Mouse (Mus musculus) CH12.LX (cell line): ENCODE data around the gene Cnot8. TPM values are rescaled to one million over a fixed set of nuclear protein-coding genes. Genes with fewer than 3 reads are reported as not detected.
A peak's percentile ranks its signal among the peaks of the same experiment; 100 is the strongest.

Source experiments
- DNase-seq: peaks from one replicate; pipeline ENCODE4 v3.0.0-alpha.2; 2013; ENCODE audit errors: extremely low read depth
- H3K27ac ChIP-seq: 2 replicates; pipeline ENCODE4 v1.5.1; 2012; ENCODE audit warnings: low read depth, mild to moderate bottlenecking, control low read depth, moderate library complexity; ENCODE audit not compliant: insufficient read depth
- H3K27me3 ChIP-seq: replicated peaks from 2 replicates; pipeline ENCODE3; 2012; ENCODE audit warnings: inconsistent platforms
- H3K36me3 ChIP-seq, 2 experiments: replicated peaks in 1 of 2; 2 replicates each; pipeline versions ENCODE3 to v1.6.1; 2012; ENCODE audit warnings: inconsistent platforms in 1 of 2, low read length in 1 of 2, mild to moderate bottlenecking in 1 of 2, mixed read lengths in 1 of 2, moderate library complexity in 1 of 2; ENCODE audit not compliant: control insufficient read depth in 1 of 2, insufficient read depth in 1 of 2
- H3K4me1 ChIP-seq, 2 experiments: 2 replicates each; pipeline ENCODE4 v1.6.1; 2012; ENCODE audit warnings: inconsistent platforms in 1 of 2, moderate library complexity in 1 of 2; ENCODE audit not compliant: insufficient read depth in 2 of 2, control insufficient read depth in 1 of 2
- H3K4me2 ChIP-seq: 2 replicates; pipeline ENCODE4 v1.6.1; 2012; ENCODE audit warnings: low read depth, mild to moderate bottlenecking, control low read depth; ENCODE audit not compliant: poor library complexity, insufficient read depth, severe bottlenecking
- H3K4me3 ChIP-seq, 3 experiments: fragments of 150-350 bp in 1 of 3; sonication (generic) in 1 of 3; replicated peaks in 1 of 3; 2 replicates each; pipeline versions ENCODE3 to v1.5.1; 2011 to 2012; ENCODE audit warnings: low read depth in 2 of 3, low read length in 2 of 3, mild to moderate bottlenecking in 2 of 3, moderate library complexity in 2 of 3, control low read depth in 1 of 3, improper control_type of control experiment in 1 of 3, inconsistent platforms in 1 of 3, mixed read lengths in 1 of 3; ENCODE audit not compliant: poor library complexity in 1 of 3
- H3K79me2 ChIP-seq: replicated peaks from 2 replicates; pipeline ENCODE4 v1.6.1; 2012; ENCODE audit warnings: mild to moderate bottlenecking, moderate library complexity; ENCODE audit not compliant: control insufficient read depth, poor library complexity, insufficient read depth, severe bottlenecking; ENCODE audit errors: extremely low read depth
- H3K9ac ChIP-seq: 2 replicates; pipeline ENCODE4 v1.6.1; 2012; ENCODE audit warnings: low read depth, mild to moderate bottlenecking, control low read depth, moderate library complexity; ENCODE audit not compliant: insufficient read depth
- H3K9me3 ChIP-seq: replicated peaks from 2 replicates; pipeline ENCODE3; 2012; ENCODE audit warnings: low read length, inconsistent platforms, mixed read lengths
- BHLHE40 ChIP-seq: IDR thresholded peaks from 2 replicates; pipeline ENCODE4 v1.6.1; 2011; ENCODE audit warnings: mild to moderate bottlenecking, low read depth, low read length, improper control_type of control experiment
- CHD1 ChIP-seq: IDR thresholded peaks from 2 replicates; pipeline ENCODE4 v1.6.1; 2012; ENCODE audit warnings: low read depth, low read length, improper control_type of control experiment, inconsistent platforms
- CHD2 ChIP-seq: IDR thresholded peaks from 2 replicates; pipeline ENCODE4 v1.6.1; 2011; ENCODE audit warnings: low read length, improper control_type of control experiment
- CTCF ChIP-seq, 2 experiments: IDR thresholded peaks in 1 of 2; conservative IDR thresholded peaks in 1 of 2; 2 replicates each; pipeline ENCODE4 v1.5.1; 2011 to 2012; ENCODE audit warnings: low read depth in 2 of 2, low read length in 2 of 2, improper control_type of control experiment in 1 of 2, inconsistent platforms in 1 of 2, mild to moderate bottlenecking in 1 of 2, moderate library complexity in 1 of 2
- ELF1 ChIP-seq: IDR thresholded peaks from 2 replicates; pipeline ENCODE4 v1.6.1; 2014; ENCODE audit warnings: low read depth, mild to moderate bottlenecking, inconsistent platforms, low read length, improper control_type of control experiment
- EP300 ChIP-seq: IDR thresholded peaks from 2 replicates; pipeline ENCODE4 v1.6.1; 2011; ENCODE audit warnings: low read length, improper control_type of control experiment
- ETS1 ChIP-seq: conservative IDR thresholded peaks from 2 replicates; pipeline ENCODE4 v1.6.1; 2012; ENCODE audit warnings: low read depth, mild to moderate bottlenecking, inconsistent platforms, low read length, improper control_type of control experiment, moderate library complexity
- GABPA ChIP-seq: IDR thresholded peaks from 2 replicates; pipeline ENCODE4 v1.6.1; 2012; ENCODE audit warnings: low read depth, low read length, improper control_type of control experiment, inconsistent platforms; ENCODE audit not compliant: insufficient replicate concordance
- IRF4 ChIP-seq: IDR thresholded peaks from 2 replicates; pipeline ENCODE4 v1.6.1; 2014; ENCODE audit warnings: low read depth, mild to moderate bottlenecking, inconsistent platforms, low read length, improper control_type of control experiment
- MAFK ChIP-seq: IDR thresholded peaks from 2 replicates; pipeline ENCODE4 v1.6.1; 2011; ENCODE audit warnings: low read length, improper control_type of control experiment; ENCODE audit not compliant: insufficient replicate concordance
- MAX ChIP-seq: IDR thresholded peaks from 2 replicates; pipeline ENCODE4 v1.6.1; 2011; ENCODE audit warnings: low read length, improper control_type of control experiment
- MAZ ChIP-seq: IDR thresholded peaks from 2 replicates; pipeline ENCODE4 v1.6.1; 2012; ENCODE audit warnings: low read depth, mild to moderate bottlenecking, inconsistent platforms, low read length, improper control_type of control experiment, moderate library complexity
- MXI1 ChIP-seq: IDR thresholded peaks from 2 replicates; pipeline ENCODE4 v1.6.1; 2011; ENCODE audit warnings: mild to moderate bottlenecking, low read depth, low read length, improper control_type of control experiment
- RCOR1 ChIP-seq: conservative IDR thresholded peaks from 2 replicates; pipeline ENCODE4 v1.6.1; 2012; ENCODE audit warnings: low read depth, mild to moderate bottlenecking, inconsistent platforms, low read length, improper control_type of control experiment
- TCF12 ChIP-seq: IDR thresholded peaks from 2 replicates; pipeline ENCODE4 v1.6.1; 2014; ENCODE audit warnings: low read depth, mild to moderate bottlenecking, inconsistent platforms, low read length, improper control_type of control experiment
- ZMIZ1 ChIP-seq: IDR thresholded peaks from 2 replicates; pipeline ENCODE4 v1.6.1; 2012; ENCODE audit warnings: low read depth, mild to moderate bottlenecking, inconsistent platforms, low read length, improper control_type of control experiment
- dilution Hi-C: fragments of 300-500 bp; cut with MboI; formaldehyde crosslinking; loops from 2 replicates; pipeline ENCODE4 v1.14.3; 2020; ENCODE audit warnings: low sequenced_read_pairs; ENCODE audit not compliant: extremely low pct_unique_long_range_greater_than_20kb, extremely low pct_ligation_motif_present
- in situ Hi-C: fragments of 300-500 bp; cut with MboI; formaldehyde crosslinking; loops from 3 replicates; pipeline ENCODE4 v1.14.3; 2019; ENCODE audit warnings: low sequenced_read_pairs, low pct_ligation_motif_present, low pct_unique_long_range_greater_than_20kb, mixed read lengths
- polyA plus RNA-seq: library from polyadenylated mRNA; unstranded; fragments of >175 nt; gene quantifications from 2 replicates; pipeline ENCODE4 v1.2.1, GENCODE M21; 2012; ENCODE audit warnings: low read depth; ENCODE audit not compliant: insufficient read length
- total RNA-seq, 2 experiments: library from RNA; depleted of rRNA; stranded (reverse); fragments of 300-350 nt in 1 of 2; fragments of >200 nt in 1 of 2; gene quantifications; 2 replicates each; pipeline ENCODE4 v1.2.3; 2012 to 2014

Cnot8 gene
- total and polyA plus RNA-seq, 3 experiments, result 90.2 to 134 (median 91.9) TPM

DNA sequence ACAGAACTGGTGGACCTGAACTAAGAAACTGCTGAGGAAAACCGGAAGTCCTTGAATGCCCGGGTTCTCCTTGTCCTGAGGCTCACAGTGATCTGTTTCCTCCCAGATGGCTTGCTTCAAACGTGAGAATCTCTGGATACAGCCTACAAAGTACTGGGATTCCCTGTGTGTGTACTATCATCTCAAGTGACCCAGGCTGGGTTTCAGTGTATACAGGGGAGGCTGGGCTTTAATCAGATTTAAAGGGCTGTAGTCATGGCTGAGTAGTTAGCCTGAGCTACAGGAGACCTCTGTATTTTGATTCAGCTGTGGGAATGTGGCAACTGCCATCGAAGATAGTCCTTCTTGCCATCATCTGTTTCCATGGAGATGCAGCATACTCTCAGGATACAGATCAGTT lies 26.7 kb upstream of the Cnot8 start:
- H3K27ac ChIP-seq, result no peak overlapping the region
- dilution Hi-C loops (no loop called here), in situ Hi-C loops (no loop called here)
- no peak for TF ChIP-seq MAFK
- TF ChIP-seq BHLHE40, result no peak
- TF ChIP-seq MAZ, result no peak
- TF ChIP-seq CTCF (conservative IDR thresholded peaks at IDR 0.05 in 1 of 2, IDR thresholded peaks at IDR 0.05 in 1 of 2; ENCODE audit: low read depth in 2 of 2, low read length in 2 of 2), result no peak
- no peak for TF ChIP-seq MAX
- no peak for TF ChIP-seq MXI1
- no peak for TF ChIP-seq ELF1
- no peak for TF ChIP-seq RCOR1
- no peak for TF ChIP-seq GABPA
- TF ChIP-seq ZMIZ1, result no peak
- TF ChIP-seq TCF12, result no peak
- TF ChIP-seq CHD1, result no peak
- peaks cover 0 to 7% of the 10 kb centered on the region in 2 experiments; a peak in 1 of 4 replicates for H3K4me1 ChIP-seq
- no peak overlapping the region for H3K4me2 ChIP-seq
- DNase-seq, result no peak
- no peaks in the 10 kb centered on the region for H3K27me3 ChIP-seq
- H3K9me3 ChIP-seq, result peaks cover 12% of the 10 kb centered on the region
- H3K79me2 ChIP-seq, result no peaks in the 10 kb centered on the region
- no peaks in the 10 kb centered on the region for H3K36me3 ChIP-seq
- H3K4me3 ChIP-seq, result no peak overlapping the region
- H3K9ac ChIP-seq, result no peak overlapping the region

- in situ Hi-C loops (loop anchor here (10.0 kb wide), 1 partner anchor 277 kb away; the partner anchor contains the start of gene Sap30l), dilution Hi-C loops (no loop called here)
- H3K4me3 ChIP-seq, result no peak overlapping the region
- no peaks in the 10 kb centered on the region for H3K79me2 ChIP-seq
- no peak overlapping the region for H3K27ac ChIP-seq
- H3K9ac ChIP-seq, result no peak overlapping the region
- H3K4me1 ChIP-seq, result peaks cover 0 to 16% of the 10 kb centered on the region in 2 experiments; a peak in 2 of 4 replicates
- H3K4me2 ChIP-seq, result no peak overlapping the region
- H3K9me3 ChIP-seq, result peaks cover 9% of the 10 kb centered on the region
- no peak for DNase-seq
- no peaks in the 10 kb centered on the region for H3K27me3 ChIP-seq
- TF ChIP-seq RCOR1, result no peak
- peak; percentile 43 for TF ChIP-seq ETS1
- H3K36me3 ChIP-seq, result no peaks in the 10 kb centered on the region
Measured at GRCm38 (mm10) chr11:58081716-58082115, 22.2 kb upstream of the Cnot8 start.

- Histone ChIP-seq H3K4me2 (no peak overlapping the region), H3K9ac (no peak overlapping the region), H3K9me3 (no peaks in the 10 kb centered on the region), H3K36me3 (no peaks in the 10 kb centered on the region), H3K4me1 (peaks cover 9 to 25% of the 10 kb centered on the region in 2 experiments), H3K27ac (no peak overlapping the region), H3K79me2 (no peaks in the 10 kb centered on the region), H3K27me3 (no peaks in the 10 kb centered on the region), H3K4me3 (no peak overlapping the region)
- TF ChIP-seq IRF4 (peak; percentile 85), CHD2 (no peak), BHLHE40 (no peak), EP300 (peak; percentile 56)
- DNase-seq, result no peak
- dilution Hi-C loops, result no loop called here
- in situ Hi-C loops, result no loop called here
Measured at GRCm38 (mm10) chr11:58092541-58092940, 11.4 kb upstream of the Cnot8 start.
